Mouse (Mus musculus): Measurements from ENCODE around the gene Ndufv2. TPM values are rescaled to one million over a fixed set of nuclear protein-coding genes. Genes with fewer than 3 reads are reported as not detected.
A peak's percentile ranks its signal among the peaks of the same experiment; 100 is the strongest.

Gene Ndufv2
- polyA plus RNA-seq (2017; shearing (Covaris generic)), result 100 to 1,000 TPM; 218 to 226 TPM

GRCm38 (mm10) chr17:66101380-66102330, at the start of gene Ndufv2:
TSS of gene Ndufv2 (minus strand) at chr17:66101559.
- peak; percentile 89 for ATAC-seq

- peak; percentile 84 for ATAC-seq
Measured at GRCm38 (mm10) chr17:66131212-66131611, 29.9 kb upstream of the Ndufv2 start.

GRCm38 (mm10) chr17:66130371-66130770, 29.0 kb upstream of the Ndufv2 start:
- no peak for ATAC-seq

GRCm38 (mm10) chr17:66125211-66125610, 23.9 kb upstream of the Ndufv2 start:
- ATAC-seq, result no peak

GRCm38 (mm10) chr17:66123816-66124610, 22.7 kb upstream of the Ndufv2 start:
- no peak for ATAC-seq

- peak; percentile 94 for ATAC-seq
Measured at GRCm38 (mm10) chr17:66123066-66123815, 21.9 kb upstream of the Ndufv2 start, which contains the start of gene Ddx11. TSS of gene Ddx11 (plus strand) at chr17:66123520.

- no peak for ATAC-seq
Measured at GRCm38 (mm10) chr17:66120701-66121100, 19.3 kb upstream of the Ndufv2 start.

- no peak for ATAC-seq
Measured at GRCm38 (mm10) chr17:66118991-66119390, 17.6 kb upstream of the Ndufv2 start.

- ATAC-seq, result peak; percentile 15
Measured at GRCm38 (mm10) chr17:66112166-66112565, 10.8 kb upstream of the Ndufv2 start.

GRCm38 (mm10) chr17:66111402-66111959, 10.1 kb upstream of the Ndufv2 start, which contains the start of gene Washc1:
TSS of gene Washc1 (plus strand) at chr17:66111545.
- peak; percentile 90 for ATAC-seq

GRCm38 (mm10) chr17:66110746-66111145, 9.4 kb upstream of the Ndufv2 start:
- ATAC-seq, result no peak

- no peak for ATAC-seq
Measured at GRCm38 (mm10) chr17:66108198-66108597, 6.8 kb upstream of the Ndufv2 start.

- no peak for ATAC-seq
Measured at GRCm38 (mm10) chr17:66107466-66107865, 6.1 kb upstream of the Ndufv2 start.

GRCm38 (mm10) chr17:66106601-66107267, 5.4 kb upstream of the Ndufv2 start:
- peak; percentile 35 for ATAC-seq

- ATAC-seq, result no peak
Measured at GRCm38 (mm10) chr17:66104076-66104475, 2.7 kb upstream of the Ndufv2 start.

GRCm38 (mm10) chr17:66100566-66101379, 586 bp downstream of the Ndufv2 start:
- ATAC-seq, result peak; percentile 9

- ATAC-seq, result no peak
Measured at GRCm38 (mm10) chr17:66092664-66093063, 8.7 kb downstream of the Ndufv2 start.

GRCm38 (mm10) chr17:66092065-66092464, 9.3 kb downstream of the Ndufv2 start:
- ATAC-seq, result no peak

GRCm38 (mm10) chr17:66091392-66091791, 10.0 kb downstream of the Ndufv2 start:
- no peak for ATAC-seq

- ATAC-seq, result no peak
Measured at GRCm38 (mm10) chr17:66090251-66090650, 11.1 kb downstream of the Ndufv2 start.

- ATAC-seq, result no peak
Measured at GRCm38 (mm10) chr17:66085038-66085437, 16.3 kb downstream of the Ndufv2 start.
